Mouse (Mus musculus) embryo, embryonic 11 days (tissue): ENCODE data around the gene Ccnd3.
A peak's percentile ranks its signal among the peaks of the same experiment; 100 is the strongest.
"Not testable (repeated sequence)": the region's sequence is repeated elsewhere in the genome, so short reads cannot be mapped to it uniquely, and the experiment has no call there.

Source experiments
- DNase-seq: peaks from one replicate; pipeline ENCODE4 v3.0.0-alpha.2; 2015

The Ccnd3 gene

GRCm38 (mm10) chr17:47484241-47484921 lies 20.5 kb upstream of the Ccnd3 start:
- peak; percentile 58 for DNase-seq

GRCm38 (mm10) chr17:47484993-47485392 lies 19.9 kb upstream of the Ccnd3 start:
- DNase-seq, result no peak

- DNase-seq, result no peak
These were observed 19.1 kb upstream of the Ccnd3 start for GRCm38 (mm10) chr17:47485791-47486190.

GRCm38 (mm10) chr17:47490791-47491190 lies 14.1 kb upstream of the Ccnd3 start:
- DNase-seq, result no peak

- DNase-seq, result no peak
These were observed 12.1 kb upstream of the Ccnd3 start for GRCm38 (mm10) chr17:47492731-47493130.

GRCm38 (mm10) chr17:47493653-47494052 lies 11.2 kb upstream of the Ccnd3 start:
- DNase-seq, result no peak

GRCm38 (mm10) chr17:47494132-47494531 lies 10.7 kb upstream of the Ccnd3 start:
- DNase-seq, result no peak

GRCm38 (mm10) chr17:47501531-47501930 lies 3.3 kb upstream of the Ccnd3 start:
- DNase-seq, result no peak

GRCm38 (mm10) chr17:47501946-47502706 lies 2.7 kb upstream of the Ccnd3 start, which contains the start of gene Taf8:
Taf8 (minus strand) TSS chr17:47502292.
- DNase-seq, result peak; percentile 97

GRCm38 (mm10) chr17:47502707-47503045 lies 2.2 kb upstream of the Ccnd3 start:
- not testable (repeated sequence) for DNase-seq

GRCm38 (mm10) chr17:47503689-47504088 lies 1.2 kb upstream of the Ccnd3 start:
- DNase-seq, result no peak

- no peak for DNase-seq
These were observed 623 bp upstream of the Ccnd3 start for GRCm38 (mm10) chr17:47504228-47504627.

GRCm38 (mm10) chr17:47505566-47505965 lies 715 bp downstream of the Ccnd3 start:
- no peak for DNase-seq

- no peak for DNase-seq
These were observed 1.2 kb downstream of the Ccnd3 start for GRCm38 (mm10) chr17:47506042-47506441.

GRCm38 (mm10) chr17:47506697-47507096 lies 1.8 kb downstream of the Ccnd3 start:
- no peak for DNase-seq

- DNase-seq, result no peak
These were observed 2.7 kb downstream of the Ccnd3 start for GRCm38 (mm10) chr17:47507523-47507922.

GRCm38 (mm10) chr17:47508012-47508608 lies 3.3 kb downstream of the Ccnd3 start:
- peak; percentile 64 for DNase-seq

- no peak for DNase-seq
These were observed 4.3 kb downstream of the Ccnd3 start for GRCm38 (mm10) chr17:47509031-47509705.

- peak; percentile 97 for DNase-seq
These were observed 6.5 kb downstream of the Ccnd3 start for GRCm38 (mm10) chr17:47511111-47512020.

- DNase-seq, result no peak
These were observed 8.3 kb downstream of the Ccnd3 start for GRCm38 (mm10) chr17:47512956-47513775.

GRCm38 (mm10) chr17:47515180-47515844 lies 10.5 kb downstream of the Ccnd3 start:
- no peak for DNase-seq
